Mouse (Mus musculus) CH12.LX (cell line): Measurements from ENCODE around the gene Nadsyn1. TPM values are rescaled to one million over a fixed set of nuclear protein-coding genes. Genes with fewer than 3 reads are reported as not detected.

Source experiments
- DNase-seq: peaks from one replicate; pipeline ENCODE4 v3.0.0-alpha.2; 2013; ENCODE audit errors: extremely low read depth
- H3K27ac ChIP-seq: 2 replicates; pipeline ENCODE4 v1.5.1; 2012; ENCODE audit warnings: low read depth, mild to moderate bottlenecking, control low read depth, moderate library complexity; ENCODE audit not compliant: insufficient read depth
- H3K27me3 ChIP-seq: replicated peaks from 2 replicates; pipeline ENCODE3; 2012; ENCODE audit warnings: inconsistent platforms
- H3K36me3 ChIP-seq, 2 experiments: replicated peaks in 1 of 2; 2 replicates each; pipeline versions ENCODE3 to v1.6.1; 2012; ENCODE audit warnings: inconsistent platforms in 1 of 2, low read length in 1 of 2, mild to moderate bottlenecking in 1 of 2, mixed read lengths in 1 of 2, moderate library complexity in 1 of 2; ENCODE audit not compliant: control insufficient read depth in 1 of 2, insufficient read depth in 1 of 2
- H3K4me1 ChIP-seq, 2 experiments: 2 replicates each; pipeline ENCODE4 v1.6.1; 2012; ENCODE audit warnings: inconsistent platforms in 1 of 2, moderate library complexity in 1 of 2; ENCODE audit not compliant: insufficient read depth in 2 of 2, control insufficient read depth in 1 of 2
- H3K4me2 ChIP-seq: 2 replicates; pipeline ENCODE4 v1.6.1; 2012; ENCODE audit warnings: low read depth, mild to moderate bottlenecking, control low read depth; ENCODE audit not compliant: poor library complexity, insufficient read depth, severe bottlenecking
- H3K4me3 ChIP-seq, 3 experiments: fragments of 150-350 bp in 1 of 3; sonication (generic) in 1 of 3; replicated peaks in 1 of 3; 2 replicates each; pipeline versions ENCODE3 to v1.5.1; 2011 to 2012; ENCODE audit warnings: low read depth in 2 of 3, low read length in 2 of 3, mild to moderate bottlenecking in 2 of 3, moderate library complexity in 2 of 3, control low read depth in 1 of 3, improper control_type of control experiment in 1 of 3, inconsistent platforms in 1 of 3, mixed read lengths in 1 of 3; ENCODE audit not compliant: poor library complexity in 1 of 3
- H3K79me2 ChIP-seq: replicated peaks from 2 replicates; pipeline ENCODE4 v1.6.1; 2012; ENCODE audit warnings: mild to moderate bottlenecking, moderate library complexity; ENCODE audit not compliant: control insufficient read depth, poor library complexity, insufficient read depth, severe bottlenecking; ENCODE audit errors: extremely low read depth
- H3K9ac ChIP-seq: 2 replicates; pipeline ENCODE4 v1.6.1; 2012; ENCODE audit warnings: low read depth, mild to moderate bottlenecking, control low read depth, moderate library complexity; ENCODE audit not compliant: insufficient read depth
- H3K9me3 ChIP-seq: replicated peaks from 2 replicates; pipeline ENCODE3; 2012; ENCODE audit warnings: low read length, inconsistent platforms, mixed read lengths
- BHLHE40 ChIP-seq: IDR thresholded peaks from 2 replicates; pipeline ENCODE4 v1.6.1; 2011; ENCODE audit warnings: mild to moderate bottlenecking, low read depth, low read length, improper control_type of control experiment
- CHD1 ChIP-seq: IDR thresholded peaks from 2 replicates; pipeline ENCODE4 v1.6.1; 2012; ENCODE audit warnings: low read depth, low read length, improper control_type of control experiment, inconsistent platforms
- CTCF ChIP-seq, 2 experiments: IDR thresholded peaks in 1 of 2; conservative IDR thresholded peaks in 1 of 2; 2 replicates each; pipeline ENCODE4 v1.5.1; 2011 to 2012; ENCODE audit warnings: low read depth in 2 of 2, low read length in 2 of 2, improper control_type of control experiment in 1 of 2, inconsistent platforms in 1 of 2, mild to moderate bottlenecking in 1 of 2, moderate library complexity in 1 of 2
- ETS1 ChIP-seq: conservative IDR thresholded peaks from 2 replicates; pipeline ENCODE4 v1.6.1; 2012; ENCODE audit warnings: low read depth, mild to moderate bottlenecking, inconsistent platforms, low read length, improper control_type of control experiment, moderate library complexity
- GABPA ChIP-seq: IDR thresholded peaks from 2 replicates; pipeline ENCODE4 v1.6.1; 2012; ENCODE audit warnings: low read depth, low read length, improper control_type of control experiment, inconsistent platforms; ENCODE audit not compliant: insufficient replicate concordance
- HCFC1 ChIP-seq: IDR thresholded peaks from 2 replicates; pipeline ENCODE4 v1.6.1; 2012; ENCODE audit warnings: low read depth, mild to moderate bottlenecking, inconsistent platforms, low read length, improper control_type of control experiment
- IRF4 ChIP-seq: IDR thresholded peaks from 2 replicates; pipeline ENCODE4 v1.6.1; 2014; ENCODE audit warnings: low read depth, mild to moderate bottlenecking, inconsistent platforms, low read length, improper control_type of control experiment
- KAT2A ChIP-seq: IDR thresholded peaks from 2 replicates; pipeline ENCODE4 v1.6.1; 2012; ENCODE audit warnings: low read length, improper control_type of control experiment, inconsistent platforms; ENCODE audit not compliant: insufficient replicate concordance
- MAX ChIP-seq: IDR thresholded peaks from 2 replicates; pipeline ENCODE4 v1.6.1; 2011; ENCODE audit warnings: low read length, improper control_type of control experiment
- MAZ ChIP-seq: IDR thresholded peaks from 2 replicates; pipeline ENCODE4 v1.6.1; 2012; ENCODE audit warnings: low read depth, mild to moderate bottlenecking, inconsistent platforms, low read length, improper control_type of control experiment, moderate library complexity
- MEF2A ChIP-seq: IDR thresholded peaks from 2 replicates; pipeline ENCODE4 v1.6.1; 2014; ENCODE audit warnings: low read depth, mild to moderate bottlenecking, inconsistent platforms, low read length, improper control_type of control experiment, borderline replicate concordance
- POLR2A ChIP-seq: IDR thresholded peaks from 2 replicates; pipeline ENCODE4 v1.6.1; 2011; ENCODE audit warnings: low read depth, mild to moderate bottlenecking, improper control_type of control experiment, low read length
- RAD21 ChIP-seq: IDR thresholded peaks from 2 replicates; pipeline ENCODE4 v1.6.1; 2011; ENCODE audit warnings: low read depth, mild to moderate bottlenecking, low read length, improper control_type of control experiment, moderate library complexity
- RCOR1 ChIP-seq: conservative IDR thresholded peaks from 2 replicates; pipeline ENCODE4 v1.6.1; 2012; ENCODE audit warnings: low read depth, mild to moderate bottlenecking, inconsistent platforms, low read length, improper control_type of control experiment
- SIN3A ChIP-seq: IDR thresholded peaks from 2 replicates; pipeline ENCODE4 v1.6.1; 2012; ENCODE audit warnings: low read length, improper control_type of control experiment, inconsistent platforms
- TBP ChIP-seq: conservative IDR thresholded peaks from 2 replicates; pipeline ENCODE4 v1.6.1; 2011; ENCODE audit warnings: low read depth, low read length, improper control_type of control experiment
- TCF12 ChIP-seq: IDR thresholded peaks from 2 replicates; pipeline ENCODE4 v1.6.1; 2014; ENCODE audit warnings: low read depth, mild to moderate bottlenecking, inconsistent platforms, low read length, improper control_type of control experiment
- USF1 ChIP-seq: IDR thresholded peaks from 2 replicates; pipeline ENCODE4 v1.6.1; 2014; ENCODE audit warnings: low read depth, mild to moderate bottlenecking, inconsistent platforms, low read length, improper control_type of control experiment
- ZKSCAN1 ChIP-seq: IDR thresholded peaks from 2 replicates; pipeline ENCODE4 v1.6.1; 2012; ENCODE audit warnings: low read depth, inconsistent platforms, low read length, improper control_type of control experiment, borderline replicate concordance
- dilution Hi-C: fragments of 300-500 bp; cut with MboI; formaldehyde crosslinking; loops from 2 replicates; pipeline ENCODE4 v1.14.3; 2020; ENCODE audit warnings: low sequenced_read_pairs; ENCODE audit not compliant: extremely low pct_unique_long_range_greater_than_20kb, extremely low pct_ligation_motif_present
- in situ Hi-C: fragments of 300-500 bp; cut with MboI; formaldehyde crosslinking; loops from 3 replicates; pipeline ENCODE4 v1.14.3; 2019; ENCODE audit warnings: low sequenced_read_pairs, low pct_ligation_motif_present, low pct_unique_long_range_greater_than_20kb, mixed read lengths
- polyA plus RNA-seq: library from polyadenylated mRNA; unstranded; fragments of >175 nt; gene quantifications from 2 replicates; pipeline ENCODE4 v1.2.1, GENCODE M21; 2012; ENCODE audit warnings: low read depth; ENCODE audit not compliant: insufficient read length
- total RNA-seq, 2 experiments: library from RNA; depleted of rRNA; stranded (reverse); fragments of 300-350 nt in 1 of 2; fragments of >200 nt in 1 of 2; gene quantifications; 2 replicates each; pipeline ENCODE4 v1.2.3; 2012 to 2014

Gene Nadsyn1
- total and polyA plus RNA-seq, 3 experiments = 5.4 to 11.7 (median 8.6) TPM

- Histone ChIP-seq H3K27ac (no peak overlapping the region), H3K4me1 (peaks cover 0 to 4% of the 10 kb centered on the region in 2 experiments; a peak in 3 of 4 replicates), H3K4me2 (no peak overlapping the region), H3K79me2 (no peaks in the 10 kb centered on the region), H3K27me3 (peaks cover 64% of the 10 kb centered on the region), H3K4me3 (no peak overlapping the region), H3K9ac (no peak overlapping the region), H3K9me3 (no peaks in the 10 kb centered on the region), H3K36me3 (no peaks in the 10 kb centered on the region)
- DNase-seq = no peak
- in situ Hi-C loops (loop anchor here (5.0 kb wide), 1 partner anchor 45 kb away; no protein-coding TSS in a partner anchor), dilution Hi-C loops (no loop called here)
- TF ChIP-seq IRF4 = no peak
- no peak for TF ChIP-seq RAD21
- TF ChIP-seq GABPA = no peak
- TF ChIP-seq SIN3A = no peak
- TF ChIP-seq BHLHE40 = no peak
- no peak for TF ChIP-seq CHD1
- no peak for TF ChIP-seq RCOR1
- no peak for TF ChIP-seq MEF2A
- TF ChIP-seq USF1 = no peak
- no peak for TF ChIP-seq POLR2A
- no peak for TF ChIP-seq TBP
- no peak for TF ChIP-seq HCFC1
- TF ChIP-seq TCF12 = no peak
- TF ChIP-seq KAT2A = no peak
Measured at GRCm38 (mm10) chr7:143752056-143752455, 70.6 kb downstream of the Nadsyn1 start.

GRCm38 (mm10) chr7:143751380-143751779 lies 71.3 kb downstream of the Nadsyn1 start:
- Histone ChIP-seq H3K27me3 (peaks cover 60% of the 10 kb centered on the region), H3K4me3 (no peak overlapping the region), H3K36me3 (no peaks in the 10 kb centered on the region), H3K9ac (no peak overlapping the region), H3K4me1 (peaks cover 0 to 3% of the 10 kb centered on the region in 2 experiments; a peak in 3 of 4 replicates), H3K9me3 (no peaks in the 10 kb centered on the region), H3K4me2 (no peak overlapping the region), H3K27ac (no peak overlapping the region), H3K79me2 (no peaks in the 10 kb centered on the region)
- dilution Hi-C loops = no loop called here
- TF ChIP-seq MAZ (no peak), USF1 (no peak), CTCF (conservative IDR thresholded peaks at IDR 0.05 in 1 of 2, IDR thresholded peaks at IDR 0.05 in 1 of 2; ENCODE audit: low read depth in 2 of 2, low read length in 2 of 2) (no peak), RCOR1 (no peak), POLR2A (no peak), MAX (no peak), ZKSCAN1 (no peak), ETS1 (no peak)
- in situ Hi-C loops = loop anchor here (5.0 kb wide), 1 partner anchor 44 kb away; no protein-coding TSS in a partner anchor
- no peak for DNase-seq
